Mouse (Mus musculus): Measurements from ENCODE around the gene Trpc4.

The Trpc4 gene

DNA sequence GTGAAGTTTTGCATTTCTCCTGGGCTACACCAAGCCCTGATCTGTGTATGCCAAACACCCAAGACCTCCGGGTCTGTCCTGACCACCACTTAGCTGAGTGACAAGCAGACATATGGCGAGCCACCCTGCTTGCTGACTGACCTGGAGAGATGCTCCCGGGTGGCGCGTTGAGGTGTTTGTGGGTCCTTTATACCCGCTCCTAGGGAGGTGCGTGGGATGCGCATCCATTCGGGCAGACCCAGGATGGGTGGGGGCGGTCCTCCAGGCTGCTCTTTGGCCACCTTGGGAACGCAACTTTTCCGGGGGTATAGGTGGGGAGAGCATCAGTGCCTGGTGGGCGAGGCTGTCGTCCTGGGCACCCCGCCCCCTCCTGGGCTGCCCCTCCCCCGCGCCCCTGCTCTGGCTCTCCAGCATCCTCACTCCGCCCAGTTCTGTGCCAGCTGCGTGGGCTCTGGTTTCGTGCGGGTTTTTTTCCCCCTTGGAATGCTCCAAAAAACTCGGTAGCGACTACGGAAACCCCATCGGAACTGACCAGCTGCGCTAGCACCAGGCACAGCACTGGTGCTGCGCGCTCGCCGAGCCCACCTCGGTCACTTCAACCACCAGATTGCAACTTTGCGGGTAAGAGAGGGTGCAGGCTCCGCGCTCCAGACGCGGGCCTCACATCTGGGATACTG is at the start of gene Trpc4:
Gene Trpc4 (plus strand): TSS at position 397 of the 677 bp plus-strand sequence.
- peak; percentile 27 to 36 for DNase-seq (ENCODE audit: low spot score in 2 of 2)

DNA sequence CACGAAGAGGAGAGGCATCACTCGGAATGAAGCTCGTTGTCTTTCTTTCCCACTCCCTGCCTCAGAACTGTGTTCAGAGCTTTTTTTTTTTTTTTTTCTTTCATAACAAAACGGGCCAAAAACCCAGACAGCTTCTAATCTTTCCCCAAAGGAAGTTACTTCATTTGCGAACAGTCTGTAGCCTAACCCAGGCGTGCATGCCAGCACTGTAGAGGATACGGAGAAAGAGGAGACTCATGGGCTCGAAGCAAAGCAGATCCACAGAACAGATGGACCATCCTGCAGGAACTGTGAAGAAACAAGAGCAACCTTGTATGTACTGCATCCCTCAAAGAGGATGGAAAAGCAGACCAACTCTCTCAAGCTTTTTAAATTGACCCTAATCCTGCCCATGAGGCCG is 44.3 kb upstream of the Trpc4 start:
- DNase-seq (ENCODE audit: low spot score in 2 of 2): no peak

DNA sequence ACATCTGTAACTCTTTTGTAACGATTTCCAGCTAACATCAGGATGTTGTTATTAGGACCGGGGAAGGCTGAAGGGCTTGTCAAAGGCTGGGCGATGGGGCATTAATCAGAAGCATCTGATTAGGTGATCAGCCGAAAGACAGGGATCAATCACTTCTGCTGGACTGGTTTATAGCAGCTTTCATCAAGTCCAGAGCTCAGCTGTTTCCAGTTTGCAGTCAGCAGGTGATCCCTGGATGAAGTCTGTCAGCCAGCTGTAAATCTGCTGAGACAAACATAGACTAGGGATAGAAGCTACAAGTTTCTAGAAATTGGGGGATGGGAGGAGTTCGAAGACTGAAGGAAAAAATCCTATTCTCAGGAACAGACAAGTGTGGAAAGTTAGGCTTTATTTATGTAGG is 20.5 kb upstream of the Trpc4 start:
- DNase-seq (ENCODE audit: low spot score in 2 of 2): no peak

DNA sequence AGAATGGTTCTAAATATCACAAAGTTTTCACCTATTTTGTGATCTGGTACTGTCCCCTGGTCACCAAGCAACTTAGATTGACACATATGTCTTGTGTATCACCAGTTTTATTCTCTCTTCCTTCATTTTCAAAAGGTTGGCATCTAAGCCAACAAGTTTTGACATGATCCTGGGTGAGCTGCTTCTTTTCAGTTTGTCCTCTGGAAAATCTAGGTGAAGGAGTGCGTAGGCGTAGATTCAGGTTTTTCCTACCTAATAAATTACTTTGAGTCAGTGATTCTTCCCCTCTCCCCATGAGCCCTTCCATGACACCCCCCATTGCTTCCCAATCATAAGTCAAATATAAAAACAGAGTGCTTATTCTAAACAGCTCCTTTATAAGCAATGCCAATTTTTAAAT is 14.5 kb upstream of the Trpc4 start:
- DNase-seq (ENCODE audit: low spot score in 2 of 2): no peak

DNA sequence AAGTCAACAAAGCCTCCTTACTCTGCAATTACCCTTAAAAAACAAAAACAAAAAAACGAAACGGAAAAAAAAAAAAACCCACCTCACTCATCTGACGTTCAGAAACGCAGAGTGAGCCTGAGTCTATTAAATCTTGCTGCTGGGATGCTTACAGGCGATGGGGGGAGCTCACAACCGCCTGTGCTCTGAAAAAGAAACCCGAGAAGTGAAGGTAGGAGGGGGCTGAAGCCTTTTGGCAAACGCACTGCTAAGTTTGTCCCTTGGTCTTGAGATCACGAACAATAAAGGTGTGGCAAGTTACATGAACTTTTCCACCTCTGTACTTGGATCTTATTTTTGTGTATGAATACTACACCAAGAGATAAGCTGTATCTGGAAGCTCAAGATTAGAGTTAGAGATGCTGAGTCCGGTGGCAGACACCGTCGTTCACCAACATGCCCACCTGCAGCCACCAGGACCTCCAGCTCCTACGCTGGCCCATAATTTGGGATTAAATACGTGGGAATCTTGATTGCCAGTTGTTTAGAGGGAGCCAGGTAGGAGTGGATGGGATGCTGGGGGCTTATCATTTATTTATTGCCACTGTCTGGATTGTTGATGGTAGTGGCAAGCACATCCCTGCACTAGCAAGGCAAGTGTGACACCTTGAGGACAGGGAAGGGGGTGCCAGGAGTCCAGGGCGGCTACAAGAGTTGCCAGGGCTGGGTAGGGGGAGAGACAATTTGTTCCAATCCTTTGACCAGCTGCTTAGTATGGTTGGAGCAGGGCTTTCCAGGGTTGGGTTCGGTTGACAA is 794 bp upstream of the Trpc4 start:
- DNase-seq (ENCODE audit: low spot score in 2 of 2): peak; percentile 36 to 44

DNA sequence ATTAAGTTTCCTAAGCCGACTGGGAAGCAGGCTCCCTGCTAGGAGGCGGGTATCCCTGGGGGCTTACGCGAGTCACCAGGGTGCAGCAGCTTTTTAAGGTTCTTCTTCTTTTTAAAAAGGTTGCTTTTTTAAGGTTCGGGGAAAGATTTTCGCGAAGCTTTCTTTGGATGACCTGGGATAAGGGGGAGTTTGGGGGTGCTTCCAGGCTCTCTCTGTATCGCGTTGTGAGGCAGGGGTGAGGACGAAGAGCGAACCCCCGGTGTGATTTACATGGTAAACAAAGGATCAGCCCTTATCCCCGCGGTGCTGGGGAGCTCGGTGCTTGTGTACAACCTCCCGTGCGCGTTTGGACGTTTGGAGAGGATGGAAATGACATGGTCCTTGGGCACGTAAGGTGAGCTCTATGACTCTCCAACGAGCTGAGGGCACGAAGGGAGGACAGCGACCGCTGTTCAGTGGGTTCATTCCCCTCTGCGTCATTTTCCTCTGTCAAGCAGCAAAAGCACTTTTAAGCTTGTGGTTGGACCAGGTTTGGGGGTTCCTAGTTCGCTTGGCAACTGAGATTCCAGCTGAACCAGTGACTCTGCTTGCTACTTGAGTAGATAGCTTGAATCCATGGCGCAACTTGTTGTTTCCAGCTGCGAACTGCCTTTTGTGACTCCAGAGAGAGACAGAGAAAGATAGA is 623 bp downstream of the Trpc4 start:
- peak in 1 of 2 experiments; percentile 12 for DNase-seq (ENCODE audit: low spot score in 2 of 2)

DNA sequence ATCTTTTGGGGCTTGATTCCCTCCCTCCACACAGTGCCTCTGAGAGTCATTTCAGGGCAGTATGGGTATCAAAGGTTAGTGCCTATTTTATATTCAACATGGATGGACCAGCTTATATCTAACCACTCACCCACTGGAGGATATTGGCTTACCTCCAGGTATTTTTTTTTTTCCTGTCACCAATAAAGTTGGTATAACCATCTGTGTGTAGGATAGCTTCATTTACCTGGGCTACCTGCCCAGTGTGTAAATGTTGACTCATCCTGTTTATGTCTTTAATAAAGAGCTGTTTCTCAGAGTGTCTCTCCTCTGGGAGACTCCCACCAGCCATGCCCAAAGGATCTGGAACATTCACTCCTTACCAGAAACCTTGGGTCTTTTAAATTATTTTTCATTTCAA is 14.9 kb downstream of the Trpc4 start:
- no peak for DNase-seq (ENCODE audit: low spot score in 2 of 2)

DNA sequence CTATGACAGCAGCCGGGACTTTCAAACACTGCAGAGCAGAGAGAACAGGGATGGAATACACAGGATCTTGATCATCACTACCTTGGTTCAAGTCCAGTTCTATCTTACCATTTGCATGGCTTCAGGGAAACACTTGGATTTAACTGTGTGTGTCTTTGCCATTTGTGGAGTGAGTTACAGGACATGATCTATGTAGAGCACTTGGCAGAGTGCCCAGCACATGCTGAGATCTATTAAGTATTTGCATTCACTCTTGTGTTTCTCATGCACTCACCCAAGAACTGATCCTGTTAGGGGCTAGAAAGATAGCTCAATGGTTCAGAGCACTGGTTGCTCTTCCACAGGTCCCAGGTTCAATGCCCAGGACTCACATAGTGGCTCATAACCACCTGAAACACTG is 21.5 kb downstream of the Trpc4 start:
- no peak for DNase-seq (ENCODE audit: low spot score in 2 of 2)

DNA sequence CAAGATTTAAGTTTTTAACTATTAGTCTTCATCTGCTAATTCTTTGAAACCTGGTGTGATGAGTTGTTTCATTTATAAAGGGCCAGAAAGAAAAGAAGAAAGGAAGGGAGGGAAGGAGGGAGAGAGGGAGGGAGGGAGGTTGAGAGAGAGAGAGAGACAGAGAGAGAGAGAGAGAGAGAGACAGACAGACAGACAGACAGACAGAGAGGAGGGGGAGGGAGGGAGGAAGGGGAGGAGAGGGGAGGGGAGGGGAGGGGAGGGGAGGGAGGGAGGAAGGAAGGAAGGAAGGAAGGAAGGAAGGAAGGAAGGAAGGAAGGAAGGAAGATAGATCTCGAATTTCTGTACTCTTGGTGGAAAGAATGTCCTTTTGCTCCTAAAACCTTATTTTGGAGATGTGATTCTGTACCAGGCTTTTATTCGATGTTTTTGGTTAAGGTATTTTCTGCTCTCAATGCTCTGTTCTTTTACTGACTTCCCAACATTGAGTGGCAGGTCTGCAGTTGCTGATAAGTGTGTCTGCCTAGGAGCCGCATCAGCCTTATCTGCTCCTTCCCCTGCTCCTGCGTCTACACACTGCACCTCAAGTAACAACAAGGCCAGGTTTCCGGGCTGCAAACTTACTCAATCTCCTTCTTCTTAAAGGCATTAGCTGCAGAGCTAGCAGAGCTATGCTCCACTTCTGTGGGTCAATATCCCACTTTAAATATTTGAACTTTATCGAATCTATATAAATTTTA is 35.3 kb downstream of the Trpc4 start:
- no peak for DNase-seq (ENCODE audit: low spot score in 2 of 2)

DNA sequence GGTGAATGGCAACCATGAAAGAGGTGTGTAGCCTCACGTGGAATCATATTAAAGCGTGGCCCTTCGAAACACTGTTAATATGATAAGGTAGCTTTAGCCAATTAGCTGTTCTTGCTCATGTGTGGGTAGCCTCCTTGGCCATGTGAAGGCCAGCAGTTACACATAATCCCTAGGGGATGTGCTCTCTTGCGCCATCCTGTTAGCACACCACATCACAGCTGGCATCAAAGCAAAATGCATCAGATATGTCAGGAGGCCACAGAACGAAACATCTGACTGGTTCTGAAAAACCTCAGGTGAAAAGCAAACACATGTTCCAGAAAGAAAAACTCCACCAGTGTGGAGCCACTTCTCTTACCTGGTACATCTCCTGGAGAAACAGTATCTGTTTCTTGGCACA is 45.4 kb downstream of the Trpc4 start:
- DNase-seq (ENCODE audit: low spot score in 2 of 2): no peak

DNA sequence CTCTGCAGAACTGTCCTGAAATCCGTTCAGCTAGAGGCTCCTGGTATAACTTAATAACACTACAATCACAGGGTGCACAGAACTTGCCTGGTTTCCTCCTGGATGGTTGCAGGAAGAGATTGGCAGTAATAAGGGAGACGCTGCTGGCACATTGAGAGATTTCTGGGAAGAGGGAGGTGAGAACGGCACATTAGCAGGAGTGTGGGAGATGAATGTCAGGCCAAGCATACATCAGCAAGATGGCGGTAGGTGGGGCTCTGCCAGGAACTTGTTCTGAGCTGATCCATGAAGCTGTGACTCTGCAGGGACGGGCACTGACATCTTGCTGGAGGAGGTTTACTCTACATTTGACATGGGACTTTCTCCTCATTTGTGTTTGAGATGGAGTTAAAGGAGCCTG is 48.6 kb downstream of the Trpc4 start:
- peak; percentile 20 to 47 for DNase-seq (ENCODE audit: low spot score in 2 of 2)

DNA sequence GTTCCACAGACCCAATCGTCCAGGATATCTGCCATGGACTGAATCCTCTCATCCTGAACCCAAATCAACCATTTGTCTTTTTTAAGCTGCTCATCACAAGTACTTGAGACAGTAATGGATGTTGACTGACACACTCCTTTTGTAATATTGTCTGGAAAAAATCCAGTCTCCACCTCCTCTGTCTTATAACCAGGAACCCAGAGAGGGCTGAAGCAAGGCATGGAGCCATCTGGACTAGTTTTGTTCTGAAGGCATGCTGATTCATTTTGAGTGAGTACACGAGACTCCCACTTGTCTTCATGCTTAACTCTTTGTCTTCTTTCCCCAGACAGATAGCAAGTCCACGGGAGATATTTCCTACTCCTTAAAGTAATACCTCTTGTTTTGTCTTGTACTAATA is 54.3 kb downstream of the Trpc4 start:
- DNase-seq (ENCODE audit: low spot score in 2 of 2): peak in 1 of 2 experiments; percentile 29

DNA sequence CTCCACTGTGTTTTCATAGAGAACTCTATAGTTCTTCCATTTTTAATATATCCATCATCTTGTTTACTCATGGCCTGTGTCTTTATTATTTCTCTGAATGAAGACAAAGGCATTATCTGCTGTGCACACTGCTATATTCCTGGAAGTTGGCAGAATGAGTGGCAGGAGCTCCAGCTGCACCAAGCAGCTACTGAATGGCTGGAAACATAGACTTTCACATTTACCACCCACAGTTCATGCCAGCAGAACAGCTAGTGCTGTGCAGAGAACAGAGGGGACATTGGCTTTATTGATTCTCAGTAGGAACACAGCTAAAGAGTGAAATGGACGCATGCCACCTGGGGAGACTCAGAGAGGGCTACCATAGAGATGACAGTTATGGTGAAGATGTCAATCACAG is 55.6 kb downstream of the Trpc4 start:
- no peak for DNase-seq (ENCODE audit: low spot score in 2 of 2)

DNA sequence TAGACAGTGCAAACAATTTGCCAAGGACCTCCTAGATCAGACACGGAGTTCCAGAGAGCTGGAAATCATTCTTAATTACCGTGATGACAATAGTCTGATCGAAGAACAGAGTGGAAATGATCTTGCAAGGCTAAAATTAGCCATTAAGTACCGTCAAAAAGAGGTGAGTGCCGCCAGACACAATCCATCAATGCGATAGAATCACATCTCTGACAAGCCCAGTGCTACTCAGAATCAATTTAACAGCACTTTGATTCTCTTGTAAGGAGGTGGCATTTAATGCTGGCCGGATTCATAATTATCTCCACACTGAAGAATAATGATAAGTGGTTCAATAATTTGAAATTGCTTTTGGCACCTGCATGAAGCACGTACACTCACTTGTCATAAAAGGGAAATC is 66.7 kb downstream of the Trpc4 start:
- no peak for DNase-seq (ENCODE audit: low spot score in 2 of 2)

DNA sequence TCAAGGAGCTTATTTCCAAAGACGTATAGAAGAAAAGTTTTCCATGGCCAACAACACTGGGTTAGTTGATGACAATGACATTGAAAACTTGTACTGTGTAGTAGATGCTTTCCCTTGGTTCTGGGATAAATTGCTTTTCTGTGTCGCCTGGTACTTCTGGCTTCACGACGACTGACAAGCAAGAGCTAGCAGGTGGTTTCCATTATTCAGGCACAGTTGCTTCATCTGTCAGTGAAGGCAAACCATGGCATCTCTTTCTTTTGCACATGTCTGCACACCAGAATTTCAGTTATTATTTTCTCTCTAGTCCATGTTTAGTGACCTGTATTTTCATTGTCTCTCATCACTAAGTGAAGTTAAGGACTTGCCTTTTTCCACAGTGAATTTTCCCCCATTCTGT is 72.6 kb downstream of the Trpc4 start:
- no peak for DNase-seq (ENCODE audit: low spot score in 2 of 2)

DNA sequence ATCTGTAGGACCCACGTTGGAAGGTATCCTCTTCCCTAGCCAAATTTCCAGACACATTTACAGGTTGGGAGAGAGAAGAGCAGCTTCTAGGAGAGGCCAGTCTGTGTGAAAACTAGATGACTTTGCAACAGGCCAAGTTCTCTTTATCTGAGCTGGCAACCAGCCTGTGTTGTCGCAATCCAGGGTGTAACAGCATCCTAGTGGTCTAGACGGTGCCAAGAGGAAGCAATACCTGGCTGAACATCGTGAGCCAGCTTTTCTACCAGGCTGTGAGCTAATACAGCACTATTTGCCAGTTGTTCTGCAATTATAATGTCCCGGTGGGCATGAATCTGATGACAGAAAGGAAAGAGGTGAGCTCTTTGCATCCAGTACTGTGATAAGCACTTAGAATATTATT is 83.1 kb downstream of the Trpc4 start:
- no peak for DNase-seq (ENCODE audit: low spot score in 2 of 2)

DNA sequence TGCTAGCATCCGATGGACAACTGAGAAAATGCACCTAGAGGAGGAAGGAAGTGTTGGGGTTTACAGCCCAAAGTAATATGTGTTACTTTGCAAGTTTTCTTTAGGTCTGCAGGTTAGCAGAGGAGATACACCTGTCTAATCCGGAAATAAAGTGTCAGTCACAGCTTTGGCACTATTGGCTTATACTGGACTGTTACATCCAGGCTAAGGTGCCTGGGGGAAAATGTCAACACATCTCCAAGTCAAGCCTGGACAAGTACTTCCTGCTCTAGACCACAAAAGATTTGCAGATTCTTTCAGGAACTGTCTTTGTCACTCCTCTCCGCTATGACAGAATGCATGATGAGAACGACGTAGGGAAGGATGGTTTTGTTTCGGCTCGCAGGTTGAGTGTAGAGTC is 83.6 kb downstream of the Trpc4 start:
- DNase-seq (ENCODE audit: low spot score in 2 of 2): no peak

DNA sequence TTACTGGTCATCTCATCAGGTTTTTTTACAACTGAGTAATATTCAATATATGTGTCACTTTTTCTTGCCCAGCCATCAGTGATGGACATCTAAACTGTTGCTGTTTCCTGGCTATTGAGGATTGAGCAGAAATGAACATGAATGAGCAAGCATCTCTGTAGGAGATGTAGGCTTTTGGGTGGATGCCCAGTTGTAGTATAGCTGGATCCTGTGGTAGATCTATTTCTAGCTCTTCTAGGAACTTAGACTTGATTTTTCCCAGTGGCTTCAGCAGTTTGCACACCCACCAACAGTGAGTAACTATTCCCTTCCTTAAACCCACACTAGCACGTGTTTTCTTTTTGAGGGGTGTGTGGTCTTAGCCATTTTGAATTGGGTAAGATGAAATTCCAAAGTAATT is 87.3 kb downstream of the Trpc4 start:
- peak in 1 of 2 experiments; percentile 12 for DNase-seq (ENCODE audit: low spot score in 2 of 2)

DNA sequence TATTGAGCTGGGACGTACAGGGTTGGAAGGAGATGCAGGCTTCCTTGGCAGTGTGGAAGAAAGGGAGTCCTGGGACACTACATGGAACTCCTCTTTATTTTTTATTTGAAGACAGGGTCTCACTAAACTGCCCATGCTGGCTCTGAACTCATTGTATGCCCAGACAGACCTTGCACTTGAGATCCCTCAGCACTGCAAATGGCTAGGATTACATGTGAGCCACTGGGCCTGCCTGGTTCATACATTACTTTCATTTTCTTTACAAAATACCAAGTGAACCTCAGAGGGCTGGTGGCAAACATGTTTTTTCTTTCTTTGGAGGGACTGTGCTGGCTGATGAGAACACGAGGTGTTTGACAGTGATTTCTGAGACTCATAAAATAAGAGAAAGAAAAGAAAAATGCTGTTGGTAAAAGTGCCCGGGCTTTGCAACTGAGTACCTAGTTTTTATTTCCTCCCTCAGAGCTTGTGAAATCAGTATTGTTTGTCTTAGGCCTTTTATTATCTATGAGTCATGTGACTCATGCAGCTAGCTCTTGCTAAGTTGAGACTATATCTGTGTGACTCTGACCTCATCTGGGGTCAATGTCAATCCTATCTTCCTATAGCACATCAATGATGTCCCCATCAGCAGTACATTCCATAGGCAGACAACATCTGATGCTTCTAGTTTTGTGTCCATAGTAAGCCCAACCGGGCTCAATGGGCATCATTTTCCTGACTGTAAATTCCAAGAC is 89.1 kb downstream of the Trpc4 start:
- DNase-seq (ENCODE audit: low spot score in 2 of 2): no peak

DNA sequence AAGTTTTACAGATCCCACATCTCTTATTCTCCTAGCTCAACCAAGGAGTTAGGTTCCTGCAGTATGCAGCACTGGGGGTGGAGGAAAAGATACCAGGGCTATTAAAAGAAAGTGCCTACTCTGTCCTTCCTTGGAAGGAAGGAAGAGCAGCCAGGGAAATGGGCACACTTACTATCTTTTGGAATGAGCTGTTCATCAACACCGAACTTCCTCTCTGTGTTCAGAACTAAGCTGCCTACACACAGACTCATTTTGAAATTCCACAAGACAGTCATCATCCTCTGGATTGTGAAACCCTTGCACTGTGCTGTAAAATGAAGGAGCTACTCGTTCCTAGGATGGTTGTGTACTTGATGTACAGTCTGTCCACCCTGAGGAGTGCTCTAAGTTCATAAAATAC is 90.6 kb downstream of the Trpc4 start:
- no peak for DNase-seq (ENCODE audit: low spot score in 2 of 2)

DNA sequence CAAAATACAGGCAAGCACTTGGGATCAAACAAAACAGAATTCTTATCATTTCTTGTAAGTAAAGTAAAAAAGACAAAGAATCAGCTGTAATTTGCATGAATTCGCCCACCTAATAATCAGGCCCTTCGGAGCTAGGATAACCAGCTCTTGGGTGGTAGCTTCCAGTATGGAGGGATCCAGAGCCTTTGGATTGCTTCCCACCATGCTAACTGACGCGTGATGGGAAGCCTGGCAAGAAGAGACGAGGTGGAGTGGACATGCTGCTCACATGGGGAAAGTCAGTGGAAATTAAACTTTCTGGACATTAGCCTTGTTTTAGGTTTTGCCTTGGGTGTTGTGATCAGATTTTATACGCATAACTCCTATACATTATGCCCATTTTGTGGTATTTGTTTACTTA is 93.5 kb downstream of the Trpc4 start:
- no peak for DNase-seq (ENCODE audit: low spot score in 2 of 2)

Data from frontal cortex, postnatal 10 days (tissue).